Mouse (Mus musculus) mouse embryonic stem cell (cell line): ENCODE measurements around the gene Ahcyl2.
"Not testable (repeated sequence)": the region's sequence is repeated elsewhere in the genome, so short reads cannot be mapped to it uniquely, and the experiment has no call there.

Source experiments
- in situ Hi-C, 2 experiments: fragments of 300-500 bp; cut with MboI; formaldehyde crosslinking; loops; 1 replicate in 1 of 2; 3 replicates in 1 of 2; pipeline ENCODE4 v1.14.3; 2019 to 2020; ENCODE audit warnings: low sequenced_read_pairs in 2 of 2, low pct_unique_long_range_greater_than_20kb in 1 of 2, mixed read lengths in 1 of 2; ENCODE audit not compliant: unreplicated experiment in 1 of 2

The Ahcyl2 gene

GRCm38 (mm10) chr6:29802979-29803378 lies 35.2 kb downstream of the Ahcyl2 start:
- in situ Hi-C loops = no loop called here

- in situ Hi-C loops = no loop called here
These were observed 36.2 kb downstream of the Ahcyl2 start for GRCm38 (mm10) chr6:29804006-29804405.

GRCm38 (mm10) chr6:29805381-29805780 lies 37.6 kb downstream of the Ahcyl2 start:
- in situ Hi-C loops = no loop called here

- in situ Hi-C loops = no loop called here
These were observed 44.3 kb downstream of the Ahcyl2 start for GRCm38 (mm10) chr6:29812076-29812475.

- in situ Hi-C loops = no loop called here
These were observed 44.8 kb downstream of the Ahcyl2 start for GRCm38 (mm10) chr6:29812651-29813050.

GRCm38 (mm10) chr6:29814616-29815015 lies 46.8 kb downstream of the Ahcyl2 start:
- in situ Hi-C loops = no loop called here

GRCm38 (mm10) chr6:29815060-29815459 lies 47.2 kb downstream of the Ahcyl2 start:
- in situ Hi-C loops = no loop called here

- in situ Hi-C loops = no loop called here
These were observed 47.8 kb downstream of the Ahcyl2 start for GRCm38 (mm10) chr6:29815634-29816033.

GRCm38 (mm10) chr6:29816371-29816770 lies 48.6 kb downstream of the Ahcyl2 start:
- in situ Hi-C loops = not testable (repeated sequence)

- in situ Hi-C loops = no loop called here
These were observed 51.5 kb downstream of the Ahcyl2 start for GRCm38 (mm10) chr6:29819309-29819708.

- in situ Hi-C loops = loop anchor here in 1 of 2 experiments (5.0 kb wide), 1 partner anchor 43 kb away; no protein-coding TSS in a partner anchor
These were observed 52.5 kb downstream of the Ahcyl2 start for GRCm38 (mm10) chr6:29820314-29820713.

- in situ Hi-C loops = loop anchor here in 1 of 2 experiments (5.0 kb wide), 1 partner anchor 44 kb away; no protein-coding TSS in a partner anchor
These were observed 53.1 kb downstream of the Ahcyl2 start for GRCm38 (mm10) chr6:29820926-29821325.

GRCm38 (mm10) chr6:29821770-29822169 lies 54.0 kb downstream of the Ahcyl2 start:
- in situ Hi-C loops = loop anchor here in 1 of 2 experiments (5.0 kb wide), 1 partner anchor 44 kb away; no protein-coding TSS in a partner anchor

GRCm38 (mm10) chr6:29825302-29825701 lies 57.5 kb downstream of the Ahcyl2 start:
- in situ Hi-C loops = no loop called here

- in situ Hi-C loops = no loop called here
These were observed 59.8 kb downstream of the Ahcyl2 start for GRCm38 (mm10) chr6:29827291-29828242.

- in situ Hi-C loops = no loop called here
These were observed 60.9 kb downstream of the Ahcyl2 start for GRCm38 (mm10) chr6:29828574-29829234.

- in situ Hi-C loops = no loop called here
These were observed 64.5 kb downstream of the Ahcyl2 start for GRCm38 (mm10) chr6:29832356-29832755.

- in situ Hi-C loops = no loop called here
These were observed 65.3 kb downstream of the Ahcyl2 start for GRCm38 (mm10) chr6:29833117-29833516.

- in situ Hi-C loops = no loop called here
These were observed 65.9 kb downstream of the Ahcyl2 start for GRCm38 (mm10) chr6:29833568-29834255.
